Mouse (Mus musculus) heart, postnatal 0 days (tissue): Measurements from ENCODE around the gene Ccdc88c.

ENCODE experiments used
- CTCF ChIP-seq: IDR thresholded peaks from 2 replicates; pipeline ENCODE4 v1.5.1; 2016; ENCODE audit warnings: antibody characterized with exemption, control low read depth, low read depth
- EP300 ChIP-seq: IDR thresholded peaks from 2 replicates; pipeline ENCODE4 v1.6.1; 2016; ENCODE audit warnings: antibody characterized with exemption, low read depth

DNA sequence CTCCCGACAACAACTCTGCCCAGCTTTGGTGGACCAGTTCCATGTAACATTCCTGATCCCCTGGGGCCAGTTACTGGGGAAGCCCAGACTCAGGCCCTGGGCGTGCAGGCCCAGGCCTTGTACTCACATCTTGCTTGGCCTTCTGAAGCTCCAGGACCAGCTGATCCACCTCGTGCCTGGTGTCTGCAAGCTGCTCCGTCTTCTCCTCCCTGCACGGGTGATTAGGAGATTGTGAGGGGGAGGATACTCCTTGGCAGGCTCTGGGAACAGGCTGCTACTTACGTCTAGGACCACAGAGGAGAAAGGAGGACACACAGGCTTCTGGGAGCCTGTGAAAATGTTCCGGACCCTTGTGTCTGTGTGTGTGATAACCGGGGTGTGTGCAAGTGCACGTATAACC lies 62.6 kb downstream of the Ccdc88c start:
- TF ChIP-seq CTCF, result no peak
- no peak for TF ChIP-seq EP300
